In the genomic region with DNA sequence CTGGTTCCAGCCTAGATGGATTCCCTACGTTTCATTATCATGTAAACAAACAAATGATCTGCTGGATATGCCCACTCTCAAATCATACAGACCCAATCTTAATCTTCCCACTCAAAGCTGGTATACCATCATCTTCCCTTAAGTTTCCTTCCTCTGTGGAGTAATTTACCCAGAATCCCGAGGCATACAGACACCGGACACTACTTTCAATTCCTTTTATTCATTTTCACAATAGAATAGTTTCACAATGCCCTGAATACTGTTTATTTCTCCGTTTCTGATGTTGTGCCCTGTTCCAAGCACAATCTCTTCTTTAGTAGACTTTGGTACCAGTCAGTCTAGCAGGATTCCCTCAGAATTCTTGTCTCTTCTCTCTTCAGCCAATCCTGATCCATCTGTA, we compare ENCODE assay signal across 31 mouse cellular contexts.
"Had no signal": no experiment of that assay in that cellular context is flagged by ENCODE, and none has a peak within 500 bp of the region (broad histone marks: within the 10 kb centered on the region; RNA-seq: fewer than 3 reads in every experiment).

No protein-coding gene starts in this region.

- H3K36me3 ChIP-seq: limb, embryonic 10.5 days; limb, embryonic 12.5 days; limb, embryonic 13.5 days; limb, embryonic 15.5 days; liver, embryonic 12.5 days; liver, embryonic 13.5 days; liver, embryonic 15.5 days; lung, embryonic 15.5 days; midbrain, embryonic 10.5 days; midbrain, embryonic 12.5 days; midbrain, embryonic 13.5 days; midbrain, embryonic 15.5 days; neural tube, embryonic 12.5 days had no signal

- H3K4me1 ChIP-seq: limb, embryonic 15.5 days; liver, embryonic 12.5 days; liver, embryonic 13.5 days; liver, embryonic 15.5 days; lung, embryonic 15.5 days; megakaryocyte, embryonic 14.5 days; midbrain, embryonic 10.5 days; midbrain, embryonic 12.5 days had no signal

- H3K9me3 ChIP-seq: limb, embryonic 10.5 days; limb, embryonic 12.5 days; limb, embryonic 13.5 days; limb, embryonic 15.5 days; liver, embryonic 12.5 days; liver, embryonic 13.5 days; liver, embryonic 15.5 days; lung, embryonic 15.5 days; megakaryocyte, embryonic 14.5 days; midbrain, embryonic 10.5 days; midbrain, embryonic 12.5 days; midbrain, embryonic 13.5 days; midbrain, embryonic 15.5 days; neural tube, embryonic 12.5 days had no signal

- H3K4me2 ChIP-seq: limb, embryonic 12.5 days; limb, embryonic 13.5 days; limb, embryonic 15.5 days; liver, embryonic 11.5 days; liver, embryonic 12.5 days; liver, embryonic 13.5 days; liver, embryonic 15.5 days; lung, embryonic 14.5 days; lung, embryonic 15.5 days; midbrain, embryonic 11.5 days; midbrain, embryonic 12.5 days; midbrain, embryonic 13.5 days; midbrain, embryonic 15.5 days; neural tube, embryonic 12.5 days had no signal

- H3K4me3 ChIP-seq: limb, embryonic 10.5 days; limb, embryonic 12.5 days; limb, embryonic 13.5 days; limb, embryonic 15.5 days; liver, embryonic 12.5 days; liver, embryonic 13.5 days; liver, embryonic 15.5 days; lung, embryonic 15.5 days; megakaryocyte, embryonic 14.5 days; midbrain, embryonic 10.5 days; midbrain, embryonic 12.5 days; midbrain, embryonic 13.5 days; midbrain, embryonic 15.5 days; myocyte; neural tube, embryonic 12.5 days had no signal

- H3K9ac ChIP-seq: limb, embryonic 12.5 days; limb, embryonic 13.5 days; limb, embryonic 15.5 days; liver, embryonic 12.5 days; liver, embryonic 13.5 days; liver, embryonic 14.5 days; liver, embryonic 15.5 days; liver, postnatal 0 days; lung, embryonic 14.5 days; lung, embryonic 15.5 days; midbrain, embryonic 12.5 days; midbrain, embryonic 13.5 days; midbrain, embryonic 15.5 days; neural tube, embryonic 12.5 days had no signal

- ATAC-seq: liver, embryonic 12.5 days; liver, postnatal 0 days; lung, postnatal 0 days; midbrain, embryonic 13.5 days; midbrain, embryonic 15.5 days; midbrain, embryonic 16.5 days had no signal

- H3K27me3 ChIP-seq: limb, embryonic 12.5 days; limb, embryonic 13.5 days; limb, embryonic 15.5 days; liver, embryonic 12.5 days; liver, embryonic 13.5 days; liver, embryonic 15.5 days; lung, embryonic 15.5 days; megakaryocyte, embryonic 14.5 days; midbrain, embryonic 12.5 days; midbrain, embryonic 13.5 days; midbrain, embryonic 15.5 days; neural tube, embryonic 12.5 days had no signal

- DNase-seq: left cerebral cortex, postnatal 4 days; liver; liver, embryonic 13.5 days; liver, postnatal 0 days; lung, adult 18-20 months; lung, adult 2 months; lung, embryonic 14.5 days; lung, postnatal 10 days; lung, postnatal 14 days; lung, postnatal 36 days; lung, postnatal 4 days had no signal

- H3K27ac ChIP-seq: limb, embryonic 10.5 days; limb, embryonic 12.5 days; limb, embryonic 13.5 days; limb, embryonic 15.5 days; liver, embryonic 12.5 days; liver, embryonic 13.5 days; liver, embryonic 14.5 days; liver, embryonic 15.5 days; lung, embryonic 15.5 days; macrophage; midbrain, embryonic 10.5 days; midbrain, embryonic 12.5 days; midbrain, embryonic 13.5 days; midbrain, embryonic 15.5 days; neural tube, embryonic 12.5 days had no signal
